Mouse (Mus musculus) brain, embryonic 14.5 days (tissue): ENCODE data around the gene Aqp3.

Experiments used
- CTCF ChIP-seq: fragments of 200-500 bp; IDR thresholded peaks from 2 replicates; pipeline ENCODE4 v1.5.1; 2012; ENCODE audit warnings: inconsistent platforms, mild to moderate bottlenecking, moderate library complexity, borderline replicate concordance; ENCODE audit not compliant: insufficient read depth, insufficient read length; ENCODE audit errors: extremely low read depth
- POLR2A ChIP-seq: fragments of 200-500 bp; IDR thresholded peaks from 2 replicates; pipeline ENCODE4 v1.6.1; 2012; ENCODE audit warnings: mild to moderate bottlenecking, inconsistent platforms, borderline replicate concordance; ENCODE audit not compliant: poor library complexity, insufficient read depth, insufficient read length, severe bottlenecking; ENCODE audit errors: extremely low read depth

DNA sequence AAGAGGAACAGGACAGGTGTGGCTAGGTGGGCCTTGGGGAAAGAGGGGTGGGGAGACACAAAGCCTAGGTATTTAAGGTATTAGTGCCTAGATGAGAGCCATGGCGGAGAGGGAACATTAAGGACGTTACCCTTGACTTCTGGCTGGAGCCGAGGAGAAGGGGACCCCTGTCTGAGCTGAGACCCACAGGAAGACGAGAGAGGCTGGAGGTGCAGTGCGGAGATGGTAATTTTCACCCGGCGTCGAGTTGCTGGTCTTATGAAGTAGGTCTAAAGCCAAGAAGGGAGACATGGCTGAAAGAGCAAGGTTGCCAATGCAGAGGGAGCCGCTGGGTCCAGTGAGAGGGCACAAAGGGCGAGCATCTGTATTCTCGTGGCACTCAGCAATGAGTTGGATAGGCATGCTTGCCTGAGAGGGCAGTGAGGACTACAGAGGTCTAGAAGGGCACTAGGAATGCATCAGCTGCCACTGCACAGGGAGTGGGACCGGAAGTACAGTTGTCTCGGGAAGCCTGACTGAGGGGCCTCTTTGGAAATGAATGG, 51.7 kb downstream of the Aqp3 start:
- TF ChIP-seq POLR2A (no peak), CTCF (no peak)
